Mouse (Mus musculus) ES-E14 (cell line): ENCODE results near the gene Sox13. TPM values are rescaled to one million over a fixed set of nuclear protein-coding genes. Genes with fewer than 3 reads are reported as not detected.
"Not testable (repeated sequence)": the region's sequence is repeated elsewhere in the genome, so short reads cannot be mapped to it uniquely, and the experiment has no call there.

Experiments used
- DNase-seq: peaks from one replicate; pipeline ENCODE4 v3.0.0-alpha.2; 2013; ENCODE audit warnings: low read depth, low spot score
- H3K27ac ChIP-seq: 2 replicates; pipeline ENCODE4 v1.5.1; 2012; ENCODE audit warnings: low read depth, mild to moderate bottlenecking, low read length, moderate library complexity, mixed read lengths; ENCODE audit not compliant: poor library complexity, insufficient read depth, severe bottlenecking
- H3K36me3 ChIP-seq: 2 replicates; pipeline ENCODE4 v1.6.1; 2012; ENCODE audit warnings: mild to moderate bottlenecking, low read length, moderate library complexity, mixed read lengths; ENCODE audit not compliant: control insufficient read depth, poor library complexity, insufficient read depth, severe bottlenecking
- H3K4me1 ChIP-seq, 2 experiments: fragments of 150-350 bp in 1 of 2; sonication (generic) in 1 of 2; 2 replicates each; pipeline ENCODE4 v1.6.1; 2012; ENCODE audit warnings: low read length in 2 of 2, mild to moderate bottlenecking in 1 of 2, mixed read lengths in 1 of 2; ENCODE audit not compliant: control insufficient read depth in 2 of 2, insufficient read depth in 2 of 2, poor library complexity in 1 of 2
- H3K4me3 ChIP-seq, 2 experiments: fragments of 150-350 bp in 1 of 2; sonication (generic) in 1 of 2; 2 replicates each; pipeline ENCODE4 v1.5.1; 2012; ENCODE audit warnings: low read length in 2 of 2, low read depth in 1 of 2, mild to moderate bottlenecking in 1 of 2, mixed read lengths in 1 of 2; ENCODE audit not compliant: insufficient read depth in 1 of 2, poor library complexity in 1 of 2, severe bottlenecking in 1 of 2
- H3K9ac ChIP-seq: 2 replicates; pipeline ENCODE4 v1.6.1; 2012; ENCODE audit warnings: low read depth, mild to moderate bottlenecking, low read length, mixed read lengths; ENCODE audit not compliant: poor library complexity, insufficient read depth, severe bottlenecking
- H3K9me3 ChIP-seq: fragments of 150-350 bp; sonication (generic); 2 replicates; pipeline ENCODE4 v1.6.1; 2012; ENCODE audit warnings: low read depth, mild to moderate bottlenecking, low read length; ENCODE audit not compliant: control insufficient read depth, insufficient read depth
- CHD2 ChIP-seq: IDR thresholded peaks from 2 replicates; pipeline ENCODE4 v1.6.1; 2014; ENCODE audit warnings: mild to moderate bottlenecking, low read depth, low read length, inconsistent platforms
- HCFC1 ChIP-seq: IDR thresholded peaks from 2 replicates; pipeline ENCODE4 v1.6.1; 2012; ENCODE audit warnings: low read length, inconsistent platforms, borderline replicate concordance; ENCODE audit not compliant: insufficient read depth
- MAFK ChIP-seq: IDR thresholded peaks from 2 replicates; pipeline ENCODE4 v1.6.1; 2014; ENCODE audit warnings: mild to moderate bottlenecking, low read depth, low read length, inconsistent platforms; ENCODE audit not compliant: insufficient read depth
- ZC3H11A ChIP-seq: IDR thresholded peaks from 2 replicates; pipeline ENCODE4 v1.6.1; 2012; ENCODE audit warnings: low read depth, mild to moderate bottlenecking, inconsistent platforms, low read length, borderline replicate concordance
- ZNF384 ChIP-seq: IDR thresholded peaks from 2 replicates; pipeline ENCODE4 v1.6.1; 2012; ENCODE audit warnings: low read depth, low read length, inconsistent platforms
- in situ Hi-C, 2 experiments: fragments of 600-800 bp; cut with MboI; formaldehyde crosslinking; loops; one replicate each; pipeline ENCODE4 v1.15.1; 2025; ENCODE audit warnings: low sequenced_read_pairs in 2 of 2, inconsistent platforms in 1 of 2; ENCODE audit not compliant: unreplicated experiment in 2 of 2
- total RNA-seq: library from RNA; depleted of rRNA; stranded (reverse); fragments of 300-350 nt; gene quantifications from 2 replicates; pipeline ENCODE4 v1.2.3, GENCODE M21; 2012; rRNA removed

Gene Sox13
- total RNA-seq, 1 experiment: 11.1 TPM

DNA sequence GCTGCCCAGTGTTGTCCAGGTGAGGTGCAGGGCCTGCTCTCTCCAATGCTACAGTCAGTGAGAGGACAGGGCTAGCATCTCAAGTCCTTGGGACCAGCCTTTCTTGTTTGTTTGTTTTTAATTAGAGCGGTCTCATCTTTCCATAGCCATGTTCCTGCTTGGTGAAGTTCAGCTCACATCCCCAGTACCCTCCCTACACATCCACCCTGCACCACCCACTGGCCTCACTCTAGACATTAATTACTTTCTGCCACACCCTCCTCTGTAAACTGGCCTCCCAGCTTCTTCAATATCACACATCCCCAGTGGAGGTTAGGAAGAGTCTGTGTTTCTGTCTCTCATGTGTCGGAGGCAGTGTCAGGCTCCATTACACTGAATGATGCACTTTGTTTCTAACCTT is 79.8 kb downstream of the Sox13 start:
- Histone ChIP-seq H3K4me3 (no peak overlapping the region), H3K9me3 (no peaks in the 10 kb centered on the region), H3K27ac (no peak overlapping the region), H3K36me3 (no peaks in the 10 kb centered on the region), H3K4me1 (peaks cover 2 to 9% of the 10 kb centered on the region in 2 experiments; a peak in 2 of 4 replicates), H3K9ac (no peak overlapping the region)
- in situ Hi-C loops: no loop called here
- no peak for DNase-seq
- TF ChIP-seq MAFK: no peak
- TF ChIP-seq ZC3H11A: no peak
- TF ChIP-seq HCFC1: no peak
- TF ChIP-seq CHD2: no peak
- TF ChIP-seq ZNF384: no peak

DNA sequence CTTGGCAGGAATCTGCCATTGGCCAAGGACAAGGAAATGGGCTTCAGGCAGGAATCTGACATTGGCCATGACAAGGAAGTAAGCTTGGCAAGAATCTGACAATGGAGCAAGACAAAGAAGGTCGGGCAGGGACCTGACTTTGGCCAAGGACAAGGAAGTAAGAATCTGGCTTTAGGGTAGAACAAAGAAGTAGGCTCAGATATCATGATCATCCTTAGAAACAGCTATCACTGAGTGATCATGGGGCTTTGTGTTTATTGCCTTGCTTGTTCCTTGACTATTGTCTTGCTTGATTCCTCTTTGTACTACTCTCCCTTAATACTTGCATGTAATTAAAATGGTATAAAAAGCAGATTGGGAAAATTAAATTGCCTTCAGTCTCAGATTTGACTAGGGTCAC is 83.8 kb downstream of the Sox13 start:
- DNase-seq, H3K4me1 ChIP-seq, H3K9me3 ChIP-seq, H3K36me3 ChIP-seq, H3K4me3 ChIP-seq, H3K9ac ChIP-seq, in situ Hi-C loops: not testable (repeated sequence)
- TF ChIP-seq CHD2: 0 out of 2 replicates have a peak, but pooled peaks have one; percentile 16
- peak overlapping the region; percentile 80 for H3K27ac ChIP-seq

DNA sequence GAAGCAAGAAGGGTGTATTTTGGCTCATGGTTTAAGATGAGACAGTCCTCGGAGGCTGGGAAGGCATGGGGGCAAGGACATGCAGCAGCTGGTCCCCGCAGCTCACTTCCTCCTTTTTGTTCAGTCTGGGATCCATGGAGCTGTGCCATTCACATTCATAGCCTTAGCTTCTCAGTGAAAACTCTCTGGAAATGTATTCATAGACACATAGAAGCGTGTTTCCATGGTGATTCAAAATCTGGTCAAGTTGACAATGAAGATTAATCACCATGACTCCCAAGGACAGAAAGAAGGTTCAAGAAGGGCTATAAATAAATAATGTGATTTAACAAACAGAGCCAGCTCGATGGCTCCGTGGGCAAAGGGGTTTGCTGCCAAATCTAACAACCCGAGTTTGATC is 90.2 kb downstream of the Sox13 start:
- no peak overlapping the region for H3K4me3 ChIP-seq
- H3K4me1 ChIP-seq: no peaks in the 10 kb centered on the region
- in situ Hi-C loops: no loop called here
- no peak overlapping the region for H3K27ac ChIP-seq
- no peak for DNase-seq
- TF ChIP-seq MAFK (no peak), CHD2 (no peak), ZNF384 (no peak), ZC3H11A (no peak), HCFC1 (no peak)
- no peaks in the 10 kb centered on the region for H3K36me3 ChIP-seq
- no peak overlapping the region for H3K9ac ChIP-seq
- H3K9me3 ChIP-seq: no peaks in the 10 kb centered on the region

DNA sequence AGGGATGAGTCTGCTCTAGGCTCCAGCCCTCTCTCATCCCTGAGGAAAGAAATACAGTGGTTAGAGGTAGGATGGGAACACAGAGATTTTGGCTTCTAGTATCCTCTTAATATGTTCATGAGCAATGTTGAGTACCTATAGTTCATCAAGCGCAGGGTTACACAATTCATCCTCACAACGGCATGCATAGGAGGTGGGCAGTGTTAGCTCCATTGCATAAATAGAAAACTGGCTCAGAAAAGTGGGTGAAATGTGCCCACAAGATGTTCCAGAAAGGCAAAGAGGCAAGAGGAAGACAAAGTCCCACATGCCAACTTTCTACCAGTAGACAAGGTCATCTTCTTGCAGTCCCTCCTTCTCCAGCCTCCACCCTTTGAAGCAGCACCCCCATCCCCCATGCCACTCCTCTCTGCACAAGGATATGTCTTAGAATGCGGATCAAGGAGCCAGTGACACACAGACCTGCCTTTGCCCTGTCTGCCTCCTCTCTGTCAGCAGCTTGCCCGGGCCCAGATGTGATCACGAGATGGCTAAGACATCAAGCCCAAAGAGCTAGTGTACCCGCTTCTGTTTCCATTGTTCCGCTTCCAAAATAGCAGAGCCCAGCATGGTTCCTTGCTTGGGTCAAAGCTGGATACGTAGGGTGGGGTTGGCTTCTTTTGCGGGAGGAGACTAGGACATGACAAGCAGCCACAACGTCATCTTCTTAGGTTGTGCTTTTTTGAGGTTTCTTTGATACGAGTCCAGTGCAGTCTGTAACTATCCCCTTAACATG is 91.3 kb downstream of the Sox13 start:
- Histone ChIP-seq H3K4me3 (no peak overlapping the region), H3K36me3 (no peaks in the 10 kb centered on the region), H3K9ac (no peak overlapping the region), H3K9me3 (no peaks in the 10 kb centered on the region), H3K4me1 (no peaks in the 10 kb centered on the region), H3K27ac (no peak overlapping the region)
- DNase-seq: no peak
- TF ChIP-seq CHD2 (no peak), HCFC1 (no peak)
- in situ Hi-C loops: no loop called here

Other genes with a start within 250 kb of the Sox13 start
- gene Golt1a, start 114.6 kb downstream of the Sox13 start, total RNA-seq: not detected in 2 replicates
- gene Kiss1, start 102.5 kb downstream of the Sox13 start, total RNA-seq: 0.79 TPM in 1 of 2 replicates, not detected in the other
- 0.67 and 0.69 TPM in 2 replicates for gene Ren1, start 73.9 kb downstream of the Sox13 start, total RNA-seq
- gene Etnk2, start 60.8 kb downstream of the Sox13 start, total RNA-seq: 4.8 and 7.4 TPM in 2 replicates
- gene Snrpe, start 185.9 kb upstream of the Sox13 start, total RNA-seq: 443 and 576 TPM in 2 replicates
- gene Zbed6, start 236.5 kb upstream of the Sox13 start, total RNA-seq: 16.7 and 22.1 TPM in 2 replicates
- gene Gm38394, start 236.9 kb upstream of the Sox13 start, total RNA-seq: 5.9 and 8.7 TPM in 2 replicates